Mouse (Mus musculus) neural tube, embryonic 11.5 days (tissue): ENCODE results near the gene Zfp334. TPM values are rescaled to one million over a fixed set of nuclear protein-coding genes. Genes with fewer than 3 reads are reported as not detected.

Experiments
- ATAC-seq: fragments of 200-750 bp; cut with Nextera tagmentation; 2 replicates; pipeline ENCODE4 v1.8.0; 2017; ENCODE audit warnings: moderate number of reproducible peaks, mild to moderate bottlenecking, moderate TSS enrichment, moderate library complexity; ENCODE audit not compliant: insufficient read depth, low FRiP score, low TSS enrichment
- DNase-seq: peaks from one replicate; pipeline ENCODE4 v3.0.0-alpha.2; 2015; ENCODE audit warnings: low spot score
- H3K27ac ChIP-seq: fragments of 300-500 bp; sonication (generic); 2 replicates; pipeline ENCODE4 v1.5.1; 2014; ENCODE audit warnings: low read depth, mild to moderate bottlenecking, low read length
- H3K27me3 ChIP-seq: fragments of 300-500 bp; sonication (generic); 2 replicates; pipeline ENCODE4 v1.6.1; 2014; ENCODE audit warnings: mild to moderate bottlenecking, low read length, mixed read lengths; ENCODE audit not compliant: control insufficient read depth, insufficient read depth
- H3K36me3 ChIP-seq: fragments of 300-500 bp; sonication (generic); 2 replicates; pipeline ENCODE4 v1.6.1; 2014; ENCODE audit warnings: mild to moderate bottlenecking, low read length, moderate library complexity, mixed read lengths; ENCODE audit not compliant: control insufficient read depth, insufficient read depth
- H3K4me1 ChIP-seq: fragments of 300-500 bp; sonication (generic); 2 replicates; pipeline ENCODE4 v1.6.1; 2014; ENCODE audit warnings: low read length, mixed read lengths; ENCODE audit not compliant: control insufficient read depth, insufficient read depth
- H3K4me2 ChIP-seq: fragments of 300-500 bp; sonication (generic); 2 replicates; pipeline ENCODE4 v1.6.1; 2014; ENCODE audit warnings: low read depth, mild to moderate bottlenecking, moderate library complexity
- H3K4me3 ChIP-seq: fragments of 300-500 bp; sonication (generic); 2 replicates; pipeline ENCODE4 v1.5.1; 2014; ENCODE audit warnings: low read depth, low read length
- H3K9ac ChIP-seq: fragments of 300-500 bp; sonication (generic); 2 replicates; pipeline ENCODE4 v1.6.1; 2014; ENCODE audit warnings: mild to moderate bottlenecking, low read length
- H3K9me3 ChIP-seq: fragments of 300-500 bp; sonication (generic); 2 replicates; pipeline ENCODE4 v1.6.1; 2016; ENCODE audit warnings: low read length; ENCODE audit not compliant: control insufficient read depth
- WGBS: fragments of 180-500 bp; shearing (Covaris S2); extraction: QIAGEN DNeasy Blood & Tissue Kit; methylation state at CpG from one replicate; pipeline ENCODE4 v1.1.7; 2014; 5-methylcytosine and 5-hydroxymethylcytosine counted together
- polyA plus RNA-seq: library from polyadenylated mRNA; unstranded; fragments of >200 nt; fragmentation: Nextera tagmentation; extraction: Ambion mirVana; gene quantifications from 2 replicates; pipeline ENCODE4 v1.2.1, GENCODE M21; 2014

Zfp334 gene
- polyA plus RNA-seq, 1 experiment from 2014 or later, result 23.0 TPM

DNA sequence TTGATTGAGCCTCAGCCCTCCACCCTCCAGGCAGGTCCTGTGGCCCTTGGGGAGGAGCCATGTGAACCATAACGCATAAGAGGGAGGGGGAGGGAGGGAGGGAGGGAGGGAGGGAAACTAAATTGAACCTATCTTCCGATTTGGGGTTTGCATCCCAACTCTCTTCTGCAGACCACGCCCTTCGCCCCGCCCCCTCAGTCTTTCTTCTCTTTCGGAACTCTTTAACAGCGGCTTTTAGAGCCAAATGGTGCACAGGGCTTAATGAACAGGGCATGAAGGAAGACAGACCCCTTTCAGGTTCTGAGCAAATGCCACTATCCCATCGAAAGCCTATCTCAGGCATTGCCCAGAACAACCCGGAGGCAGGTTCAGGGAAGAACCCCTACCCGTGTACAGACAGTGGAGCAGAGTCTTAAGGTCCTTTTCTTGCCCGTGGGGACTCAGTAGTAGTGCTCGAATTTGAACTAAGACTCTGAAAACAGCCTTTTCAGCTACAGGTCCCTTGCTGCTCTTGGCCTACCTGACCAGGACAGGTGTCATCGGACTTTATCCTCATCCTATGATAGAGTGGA, 20.1 kb downstream of the Zfp334 start:
- no peaks in the 10 kb centered on the region for H3K36me3 ChIP-seq
- 1% methylated on average over 12 of the region's 13 CpGs for WGBS
- H3K4me3 ChIP-seq, result peak overlapping the region; percentile 41
- peak overlapping the region; percentile 47; the same call in 1 of the 2 replicates for H3K27ac ChIP-seq
- H3K27me3 ChIP-seq, result no peaks in the 10 kb centered on the region
- peak overlapping the region; percentile 77 for H3K4me2 ChIP-seq
- peak overlapping the region; percentile 65 for H3K9ac ChIP-seq
- peak; percentile 58 for DNase-seq
- peaks cover 5% of the 10 kb centered on the region; the same call in 1 of the 2 replicates for H3K4me1 ChIP-seq
- ATAC-seq, result peak; percentile 16; the same call in 1 of the 2 replicates
- H3K9me3 ChIP-seq, result no peaks in the 10 kb centered on the region

GRCm38 (mm10) chr2:165367047-165367520, 21.0 kb downstream of the Zfp334 start:
- Histone ChIP-seq H3K4me1 (peaks cover 5% of the 10 kb centered on the region; the same call in 1 of the 2 replicates), H3K4me2 (no peak overlapping the region), H3K27ac (no peak overlapping the region), H3K36me3 (no peaks in the 10 kb centered on the region), H3K4me3 (no peak overlapping the region), H3K27me3 (no peaks in the 10 kb centered on the region), H3K9me3 (no peaks in the 10 kb centered on the region), H3K9ac (no peak overlapping the region)
- DNase-seq (no peak), ATAC-seq (no peak)
- WGBS, result 14% methylated on average over 4 of the region's 8 CpGs

DNA sequence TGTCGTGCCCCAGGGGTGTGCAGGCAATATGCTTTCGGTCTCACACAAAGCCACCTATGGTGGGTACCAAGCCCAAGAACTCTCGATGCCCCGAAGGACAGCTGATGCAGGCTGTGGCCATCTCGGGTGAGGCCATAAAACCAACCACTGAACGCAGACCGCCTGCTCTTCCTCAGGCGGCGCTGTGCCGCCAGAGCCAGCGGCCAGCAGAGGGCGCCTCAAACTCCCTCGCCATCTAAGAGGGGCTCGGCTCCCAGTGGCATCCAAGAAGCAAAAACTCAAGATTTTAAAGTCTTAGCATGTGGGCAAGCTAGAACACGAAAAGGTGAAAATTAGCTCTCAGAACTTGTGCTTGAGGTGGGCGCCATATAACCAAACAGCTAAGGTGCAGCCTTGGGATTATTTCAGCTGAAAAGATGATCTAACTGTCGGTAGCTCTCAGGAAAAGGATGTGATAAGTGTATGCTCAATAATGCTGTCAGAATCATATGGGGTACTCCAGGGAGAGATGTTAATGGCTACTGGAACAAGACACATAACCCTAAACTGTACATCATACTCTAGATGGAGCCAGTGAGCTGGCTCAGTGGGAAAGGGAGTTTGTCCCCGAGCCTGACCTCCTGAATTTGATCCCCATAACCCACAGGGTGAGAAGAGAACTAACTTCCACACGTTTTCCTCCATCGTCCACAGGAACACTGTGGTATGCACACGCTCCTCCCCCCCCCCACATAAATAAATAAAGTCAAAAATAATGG, 23.5 kb downstream of the Zfp334 start:
- ATAC-seq (peak; percentile 16; the same call in 1 of the 2 replicates), DNase-seq (peak; percentile 86)
- Histone ChIP-seq H3K4me2 (peak overlapping the region; percentile 27; the same call in 1 of the 2 replicates), H3K27ac (no peak overlapping the region), H3K27me3 (no peaks in the 10 kb centered on the region), H3K9me3 (no peaks in the 10 kb centered on the region), H3K4me1 (peaks cover 5% of the 10 kb centered on the region; the same call in 1 of the 2 replicates), H3K9ac (no peak overlapping the region), H3K36me3 (no peaks in the 10 kb centered on the region), H3K4me3 (no peak overlapping the region)
- 14% methylated on average over 21 of the region's 21 CpGs for WGBS

- no peak overlapping the region for H3K4me2 ChIP-seq
- H3K36me3 ChIP-seq, result no peaks in the 10 kb centered on the region
- H3K4me1 ChIP-seq, result peaks cover 4% of the 10 kb centered on the region; the same call in 1 of the 2 replicates
- H3K27ac ChIP-seq, result no peak overlapping the region
- ATAC-seq (no peak), DNase-seq (no peak)
- H3K9me3 ChIP-seq, result no peaks in the 10 kb centered on the region
- H3K9ac ChIP-seq, result no peak overlapping the region
- 94% methylated on average over 6 of the region's 6 CpGs for WGBS
- H3K27me3 ChIP-seq, result no peaks in the 10 kb centered on the region
- H3K4me3 ChIP-seq, result no peak overlapping the region
Observed at GRCm38 (mm10) chr2:165363282-165363681, 24.8 kb downstream of the Zfp334 start.

DNA sequence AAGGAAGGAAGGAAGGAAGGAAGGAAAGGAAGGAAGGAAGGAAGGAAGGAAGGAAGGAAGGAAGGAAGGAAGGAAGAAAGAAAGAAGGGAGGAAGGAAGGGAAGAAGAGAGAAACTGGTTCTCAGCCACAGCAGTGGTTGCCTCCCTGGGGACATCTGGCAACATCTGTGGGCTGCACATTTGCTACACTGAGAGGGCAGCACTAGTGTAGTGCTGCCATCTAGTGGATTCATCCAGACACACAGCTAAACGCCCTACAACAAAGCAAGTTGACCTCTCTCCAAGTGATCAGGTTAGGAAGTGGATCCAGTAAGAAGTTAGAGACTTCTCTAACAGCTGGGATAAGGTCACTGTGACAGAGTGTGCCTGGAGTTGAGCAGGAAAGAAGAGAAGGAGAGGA, 27.2 kb downstream of the Zfp334 start:
- ATAC-seq, result no peak
- 0% methylated on average over 1 of the region's 1 CpGs for WGBS
- H3K36me3 ChIP-seq, result no peaks in the 10 kb centered on the region
- H3K4me1 ChIP-seq, result no peaks in the 10 kb centered on the region
- no peak overlapping the region for H3K9ac ChIP-seq
- H3K4me3 ChIP-seq, result no peak overlapping the region
- H3K4me2 ChIP-seq, result no peak overlapping the region
- peak; percentile 75 for DNase-seq
- H3K27me3 ChIP-seq, result no peaks in the 10 kb centered on the region
- no peaks in the 10 kb centered on the region for H3K9me3 ChIP-seq
- H3K27ac ChIP-seq, result no peak overlapping the region

DNA sequence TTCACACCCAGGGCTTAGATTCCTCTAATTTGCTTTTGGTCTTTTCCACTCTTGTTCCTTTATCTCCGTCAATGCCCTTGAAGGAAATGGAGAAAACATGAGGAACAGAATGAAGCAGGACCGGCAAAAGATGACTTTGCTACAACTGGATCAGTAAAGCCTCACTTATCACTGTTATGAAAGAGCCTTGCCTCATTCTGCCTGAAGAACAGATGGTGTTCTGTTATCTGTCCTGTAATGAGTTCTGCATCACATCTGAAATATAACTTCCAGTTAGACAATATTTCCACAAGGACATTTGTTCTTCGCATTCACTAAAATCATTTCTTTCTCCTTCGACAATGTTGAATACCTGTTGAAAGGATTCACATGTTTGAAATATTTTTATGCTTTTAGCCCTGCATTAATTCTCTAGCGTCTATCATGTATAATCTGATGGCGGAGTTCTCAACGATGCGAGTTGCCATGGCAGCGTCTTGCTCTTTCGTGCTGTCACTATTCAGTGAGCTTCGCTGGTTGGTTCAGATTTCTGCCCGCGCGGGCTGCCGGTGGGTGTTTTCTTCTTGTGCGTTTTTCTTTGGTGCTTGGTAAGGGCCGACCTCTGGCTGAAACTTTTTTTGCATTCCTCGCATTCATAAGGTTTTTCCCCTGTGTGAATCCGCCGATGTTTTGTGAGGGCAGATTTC, 36.1 kb downstream of the Zfp334 start:
- ATAC-seq, result no peak
- DNase-seq, result no peak
- no peaks in the 10 kb centered on the region; the same call in 1 of the 2 replicates for H3K36me3 ChIP-seq
- H3K9ac ChIP-seq, result no peak overlapping the region
- H3K4me2 ChIP-seq, result no peak overlapping the region
- no peak overlapping the region for H3K27ac ChIP-seq
- no peaks in the 10 kb centered on the region for H3K27me3 ChIP-seq
- H3K4me1 ChIP-seq, result no peaks in the 10 kb centered on the region
- WGBS, result 88% methylated on average over 20 of the region's 20 CpGs
- peaks cover 3% of the 10 kb centered on the region; the same call in 1 of the 2 replicates for H3K9me3 ChIP-seq
- H3K4me3 ChIP-seq, result no peak overlapping the region

DNA sequence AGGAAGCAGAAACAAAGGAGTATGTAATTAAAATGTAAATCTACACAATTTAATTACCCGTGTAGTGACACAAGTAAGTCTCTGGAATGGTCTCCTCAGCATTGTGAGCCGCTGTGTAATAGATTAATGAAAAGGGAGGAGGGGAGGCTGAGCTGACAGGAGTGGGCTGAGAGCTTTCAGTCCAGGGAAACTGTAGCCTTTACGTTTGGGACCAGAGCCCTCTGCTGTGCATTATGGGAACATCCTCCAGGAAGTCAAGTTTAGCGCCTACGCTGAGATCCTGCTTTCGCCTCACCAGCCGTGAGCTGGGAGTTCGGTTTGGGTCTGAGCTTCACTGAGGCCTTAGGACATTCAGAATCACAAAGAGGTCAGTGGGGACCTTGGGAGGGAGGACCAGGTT, 38.6 kb downstream of the Zfp334 start:
- ATAC-seq (no peak; the same call in 1 of the 2 replicates), DNase-seq (peak; percentile 32)
- Histone ChIP-seq H3K4me3 (no peak overlapping the region), H3K27ac (no peak overlapping the region), H3K36me3 (no peaks in the 10 kb centered on the region; the same call in 1 of the 2 replicates), H3K4me1 (no peaks in the 10 kb centered on the region), H3K4me2 (no peak overlapping the region), H3K9ac (no peak overlapping the region), H3K9me3 (peaks cover 3% of the 10 kb centered on the region; the same call in 1 of the 2 replicates), H3K27me3 (no peaks in the 10 kb centered on the region)
- 36% methylated on average over 8 of the region's 8 CpGs for WGBS

DNA sequence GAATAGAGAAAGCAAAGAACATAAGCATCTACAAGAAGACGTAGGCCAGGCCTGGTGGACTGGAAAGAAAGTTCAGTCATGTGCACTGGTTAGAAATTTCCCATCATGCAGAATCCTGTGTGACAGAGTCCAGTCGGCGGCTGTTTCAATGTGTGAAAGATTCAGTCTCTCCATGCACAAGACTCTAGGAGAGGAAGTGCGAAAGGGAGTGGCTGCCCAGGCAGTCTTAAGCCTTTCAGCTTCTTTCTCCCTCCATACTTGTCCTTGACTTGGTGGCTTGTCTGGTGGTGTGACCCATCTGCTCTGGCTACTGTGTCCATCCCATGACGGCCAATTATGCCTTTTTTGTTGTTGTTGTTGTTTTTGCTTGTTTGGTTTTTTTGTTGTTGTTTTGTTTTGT, 41.9 kb downstream of the Zfp334 start:
- no peak overlapping the region for H3K9ac ChIP-seq
- 90% methylated on average over 5 of the region's 5 CpGs for WGBS
- no peak for ATAC-seq

More for the DNA sequence above, 41.9 kb downstream of the Zfp334 start:
- no peak overlapping the region for H3K4me2 ChIP-seq
- no peaks in the 10 kb centered on the region for H3K9me3 ChIP-seq
- no peaks in the 10 kb centered on the region for H3K4me1 ChIP-seq
- DNase-seq, result no peak
- H3K36me3 ChIP-seq, result no peaks in the 10 kb centered on the region
- H3K27ac ChIP-seq, result no peak overlapping the region
- no peaks in the 10 kb centered on the region for H3K27me3 ChIP-seq
- no peak overlapping the region for H3K4me3 ChIP-seq
